Comparison of ENCODE assay signal across 9 mouse cellular contexts in genomic region chr2:25582466-25583119, GRCm38 (mm10). TPM values are rescaled to one million over a fixed set of nuclear protein-coding genes. Genes with fewer than 3 reads are reported as not detected.
DNase-seq lines count a peak whose midpoint lies in the region; ATAC-seq lines count a peak whose summit lies in the region.
"Had no signal": no experiment of that assay in that cellular context is flagged by ENCODE, and none has a peak within 500 bp of the region (broad histone marks: within the 10 kb centered on the region; RNA-seq: fewer than 3 reads in every experiment).

No protein-coding gene starts in this region.

- 52% methylated on average over 12 of the region's 12 CpGs for WGBS in midbrain, embryonic 14.5 days
- WGBS in midbrain, embryonic 10.5 days: 67% methylated on average over 12 of the region's 12 CpGs
- 61% methylated on average over 12 of the region's 12 CpGs for WGBS in limb, embryonic 12.5 days

- H3K4me3 ChIP-seq in midbrain, embryonic 14.5 days (replicated peaks; ENCODE audit: low read depth, low read length): no peak overlapping the region
- no peak overlapping the region for H3K4me3 ChIP-seq in midbrain, embryonic 10.5 days
- H3K4me3 ChIP-seq in limb, embryonic 12.5 days (replicated peaks): no peak overlapping the region
- H3K4me3 ChIP-seq: midbrain, embryonic 12.5 days had no signal

- peaks cover 34% of the 10 kb centered on the region for H3K27me3 ChIP-seq in midbrain, embryonic 14.5 days (ENCODE audit: control insufficient read depth, insufficient read depth, low read length)
- peaks cover 39% of the 10 kb centered on the region for H3K27me3 ChIP-seq in midbrain, embryonic 10.5 days (ENCODE audit: low read depth, poor library complexity, severe bottlenecking)
- H3K27me3 ChIP-seq in limb, embryonic 12.5 days: peaks cover 38% of the 10 kb centered on the region

- H3K9me3 ChIP-seq in midbrain, embryonic 14.5 days (ENCODE audit: control insufficient read depth, low read length): no peaks in the 10 kb centered on the region
- H3K9me3 ChIP-seq in midbrain, embryonic 10.5 days (replicated peaks): no peaks in the 10 kb centered on the region
- H3K9me3 ChIP-seq in limb, embryonic 12.5 days: no peaks in the 10 kb centered on the region
- H3K9me3 ChIP-seq: midbrain, embryonic 12.5 days had no signal

- H3K4me2 ChIP-seq in midbrain, embryonic 14.5 days (ENCODE audit: low read length): no peak overlapping the region
- no peak overlapping the region for H3K4me2 ChIP-seq in limb, embryonic 12.5 days

- ATAC-seq in midbrain, embryonic 14.5 days (ENCODE audit: low FRiP score, low TSS enrichment): 0 out of 2 replicates have a peak, but pooled peaks have one; percentile 29
- ATAC-seq in granulocyte monocyte progenitor cell, adult 5-6 weeks (replicated peaks; ENCODE audit: poor library complexity, severe bottlenecking): peak; percentile 59
- ATAC-seq in limb, embryonic 12.5 days (ENCODE audit: insufficient number of reproducible peaks, insufficient read depth, low FRiP score, low TSS enrichment, low read depth): no peak

- 0 out of 2 replicates have a peak overlapping the region, but pooled peaks have one; percentile 13 for H3K27ac ChIP-seq in midbrain, embryonic 14.5 days (replicated peaks; ENCODE audit: low read depth, low read length)
- no peak overlapping the region for H3K27ac ChIP-seq in midbrain, embryonic 10.5 days (replicated peaks)
- H3K27ac ChIP-seq in limb, embryonic 12.5 days: no peak overlapping the region
- H3K27ac ChIP-seq: midbrain, embryonic 12.5 days had no signal

- H3K36me3 ChIP-seq in midbrain, embryonic 14.5 days (ENCODE audit: control insufficient read depth, insufficient read depth, low read length): peaks cover 50% of the 10 kb centered on the region
- H3K36me3 ChIP-seq in midbrain, embryonic 10.5 days: peaks cover 48% of the 10 kb centered on the region
- peaks cover 48% of the 10 kb centered on the region for H3K36me3 ChIP-seq in limb, embryonic 12.5 days

- peaks cover 27% of the 10 kb centered on the region for H3K4me1 ChIP-seq in midbrain, embryonic 14.5 days (ENCODE audit: control insufficient read depth, insufficient read depth, low read length)
- H3K4me1 ChIP-seq in midbrain, embryonic 10.5 days: peaks cover 46% of the 10 kb centered on the region
- peaks cover 55% of the 10 kb centered on the region for H3K4me1 ChIP-seq in limb, embryonic 12.5 days (replicated peaks)

- DNase-seq in embryo, embryonic 10 days (ENCODE audit: low spot score): peak; percentile 41
- no peak for DNase-seq in embryo, embryonic 10.5 days (ENCODE audit: low spot score)
- peak; percentile 58 for DNase-seq in midbrain, embryonic 14.5 days
- DNase-seq in midbrain, embryonic 10.5 days (ENCODE audit: low spot score): no peak
- peak; percentile 75 for DNase-seq in right cerebral cortex, postnatal 4 days
- no peak for DNase-seq in spleen, postnatal 4 days (ENCODE audit: low spot score in 2 of 2)

- no peak overlapping the region for H3K9ac ChIP-seq in midbrain, embryonic 14.5 days (replicated peaks; ENCODE audit: low read length)
- H3K9ac ChIP-seq in limb, embryonic 12.5 days (replicated peaks): peak overlapping the region; percentile 27; the same call in 1 of the 2 replicates
- H3K9ac ChIP-seq: midbrain, embryonic 12.5 days had no signal

RNA-seq across cellular contexts. Expression of gene Ajm1, which starts 1.0 kb away (rescaled TPM):
- 8.8 and 9.2 TPM in 2 replicates for polyA plus RNA-seq in midbrain, embryonic 14.5 days (2014; fragmentation: Nextera tagmentation; extraction: Ambion mirVana)
- 0.05 and 0.27 TPM in 2 replicates for polyA plus RNA-seq in midbrain, embryonic 10.5 days (2016; fragmentation: Nextera tagmentation; extraction: Ambion mirVana)
- total RNA-seq in granulocyte monocyte progenitor cell, adult 5-6 weeks (2014; fragmentation: Nextera tagmentation): not detected in 2 replicates
- total RNA-seq in granulocyte monocyte progenitor cell, adult 5-6 weeks (2017): 0.39 TPM in 1 of 2 replicates, not detected in the other
- 0.08 and 0.23 TPM in 2 replicates for polyA plus RNA-seq in limb, embryonic 12.5 days (2016; fragmentation: Nextera tagmentation; extraction: Ambion mirVana)

RNA-seq across cellular contexts. Expression of gene Phpt1, which starts 7.6 kb away (rescaled TPM):
- polyA plus RNA-seq in midbrain, embryonic 14.5 days (2014; fragmentation: Nextera tagmentation; extraction: Ambion mirVana): 167 and 206 TPM in 2 replicates
- 159 and 187 TPM in 2 replicates for polyA plus RNA-seq in midbrain, embryonic 10.5 days (2016; fragmentation: Nextera tagmentation; extraction: Ambion mirVana)
- total RNA-seq in granulocyte monocyte progenitor cell, adult 5-6 weeks (2014; fragmentation: Nextera tagmentation): 62.5 and 89.4 TPM in 2 replicates
- 5.9 and 46.2 TPM in 2 replicates for total RNA-seq in granulocyte monocyte progenitor cell, adult 5-6 weeks (2017)
- 183 and 184 TPM in 2 replicates for polyA plus RNA-seq in limb, embryonic 12.5 days (2016; fragmentation: Nextera tagmentation; extraction: Ambion mirVana)

RNA-seq across cellular contexts. Expression of gene Mamdc4, which starts 7.9 kb away (rescaled TPM):
- polyA plus RNA-seq in midbrain, embryonic 14.5 days (2014; fragmentation: Nextera tagmentation; extraction: Ambion mirVana): 2.1 and 3.9 TPM in 2 replicates
- polyA plus RNA-seq in midbrain, embryonic 10.5 days (2016; fragmentation: Nextera tagmentation; extraction: Ambion mirVana): 6.7 and 7.8 TPM in 2 replicates
- 1.5 and 3.4 TPM in 2 replicates for total RNA-seq in granulocyte monocyte progenitor cell, adult 5-6 weeks (2014; fragmentation: Nextera tagmentation)
- total RNA-seq in granulocyte monocyte progenitor cell, adult 5-6 weeks (2017): 1.2 and 66.7 TPM in 2 replicates
- polyA plus RNA-seq in limb, embryonic 12.5 days (2016; fragmentation: Nextera tagmentation; extraction: Ambion mirVana): 2.3 and 3.0 TPM in 2 replicates

RNA-seq across cellular contexts. Expression of gene Edf1, which starts 24.9 kb away (rescaled TPM):
- 318 and 409 TPM in 2 replicates for polyA plus RNA-seq in midbrain, embryonic 14.5 days (2014; fragmentation: Nextera tagmentation; extraction: Ambion mirVana)
- polyA plus RNA-seq in midbrain, embryonic 10.5 days (2016; fragmentation: Nextera tagmentation; extraction: Ambion mirVana): 344 and 364 TPM in 2 replicates
- total RNA-seq in granulocyte monocyte progenitor cell, adult 5-6 weeks (2014; fragmentation: Nextera tagmentation): 134 and 171 TPM in 2 replicates
- total RNA-seq in granulocyte monocyte progenitor cell, adult 5-6 weeks (2017): 96.1 and 107 TPM in 2 replicates
- 320 and 329 TPM in 2 replicates for polyA plus RNA-seq in limb, embryonic 12.5 days (2016; fragmentation: Nextera tagmentation; extraction: Ambion mirVana)

RNA-seq across cellular contexts. Expression of gene Rabl6, which starts 25.7 kb away (rescaled TPM):
- 60.9 and 62.6 TPM in 2 replicates for polyA plus RNA-seq in midbrain, embryonic 14.5 days (2014; fragmentation: Nextera tagmentation; extraction: Ambion mirVana)
- polyA plus RNA-seq in midbrain, embryonic 10.5 days (2016; fragmentation: Nextera tagmentation; extraction: Ambion mirVana): 71.2 and 75.1 TPM in 2 replicates
- total RNA-seq in granulocyte monocyte progenitor cell, adult 5-6 weeks (2014; fragmentation: Nextera tagmentation): 63.1 and 75.4 TPM in 2 replicates
- 61.3 and 71.0 TPM in 2 replicates for total RNA-seq in granulocyte monocyte progenitor cell, adult 5-6 weeks (2017)
- polyA plus RNA-seq in limb, embryonic 12.5 days (2016; fragmentation: Nextera tagmentation; extraction: Ambion mirVana): 81.3 and 83.0 TPM in 2 replicates

Comparison
In these comparisons a context has a peak if more than half of its experiments do, and no peak if none do; other contexts are left out.
1. DNase-seq: peak in embryo, embryonic 10 days (single experiment), midbrain, embryonic 14.5 days (single experiment) and right cerebral cortex, postnatal 4 days (single experiment); none in embryo, embryonic 10.5 days (single experiment), midbrain, embryonic 10.5 days (single experiment) and spleen, postnatal 4 days (0 of 2).